Mouse (Mus musculus) frontal cortex, postnatal 25 days (tissue): Measurements from ENCODE around the gene 1700012P22Rik.

ENCODE experiments used
- DNase-seq, 2 experiments: peaks; one replicate each; pipeline ENCODE4 v3.0.0; 2022; ENCODE audit warnings: low spot score in 2 of 2

Gene 1700012P22Rik

GRCm38 (mm10) chr4:144438672-144439071 lies at the start of gene 1700012P22Rik:
1700012P22Rik (minus strand) TSS chr4:144438772.
- no peak for DNase-seq

GRCm38 (mm10) chr4:144468091-144468490 lies 29.5 kb upstream of the 1700012P22Rik start:
- no peak for DNase-seq

- DNase-seq, result no peak
Measured at GRCm38 (mm10) chr4:144465206-144465605, 26.6 kb upstream of the 1700012P22Rik start.

- no peak for DNase-seq
Measured at GRCm38 (mm10) chr4:144463656-144464055, 25.1 kb upstream of the 1700012P22Rik start, which contains the start of gene Aadacl3. Aadacl3 (minus strand) TSS chr4:144463756.

- DNase-seq, result no peak
Measured at GRCm38 (mm10) chr4:144453217-144453616, 14.6 kb upstream of the 1700012P22Rik start, which contains the start of gene Gm9944. Gm9944 (minus strand) TSS chr4:144453317.

- DNase-seq, result no peak
Measured at GRCm38 (mm10) chr4:144448546-144448945, 10.0 kb upstream of the 1700012P22Rik start.

GRCm38 (mm10) chr4:144441582-144441981 lies 3.0 kb upstream of the 1700012P22Rik start:
- no peak for DNase-seq

GRCm38 (mm10) chr4:144441095-144441494 lies 2.5 kb upstream of the 1700012P22Rik start:
- DNase-seq, result no peak

- no peak for DNase-seq
Measured at GRCm38 (mm10) chr4:144433216-144433615, 5.4 kb downstream of the 1700012P22Rik start.

- no peak for DNase-seq
Measured at GRCm38 (mm10) chr4:144430723-144431122, 7.8 kb downstream of the 1700012P22Rik start.

- DNase-seq, result no peak
Measured at GRCm38 (mm10) chr4:144428868-144429267, 9.7 kb downstream of the 1700012P22Rik start.

GRCm38 (mm10) chr4:144424590-144424989 lies 14.0 kb downstream of the 1700012P22Rik start:
- DNase-seq, result no peak

GRCm38 (mm10) chr4:144420644-144421043 lies 17.9 kb downstream of the 1700012P22Rik start:
- DNase-seq, result no peak

- no peak for DNase-seq
Measured at GRCm38 (mm10) chr4:144408290-144408689, 30.3 kb downstream of the 1700012P22Rik start, which contains the start of gene Pramef12. Pramef12 (minus strand) TSS chr4:144408464.

GRCm38 (mm10) chr4:144406261-144406660 lies 32.3 kb downstream of the 1700012P22Rik start:
- DNase-seq, result no peak

- no peak for DNase-seq
Measured at GRCm38 (mm10) chr4:144404456-144405086, 34.0 kb downstream of the 1700012P22Rik start.

- DNase-seq, result no peak
Measured at GRCm38 (mm10) chr4:144402712-144403111, 35.9 kb downstream of the 1700012P22Rik start.

GRCm38 (mm10) chr4:144396316-144396715 lies 42.3 kb downstream of the 1700012P22Rik start:
- no peak for DNase-seq

GRCm38 (mm10) chr4:144377911-144378310 lies 60.7 kb downstream of the 1700012P22Rik start, which contains the start of gene Pramef20:
Pramef20 (minus strand) TSS chr4:144377933.
- DNase-seq, result no peak
